Mouse (Mus musculus) cerebellum, adult 2 months (tissue): ENCODE measurements around the gene Rnf152.

Source experiments
- CTCF ChIP-seq: fragments of 200-500 bp; IDR thresholded peaks from 2 replicates; pipeline ENCODE4 v1.5.1; 2011; ENCODE audit warnings: low read depth, mild to moderate bottlenecking, control low read depth, low read length, moderate library complexity, borderline replicate concordance; ENCODE audit not compliant: insufficient read depth
- POLR2A ChIP-seq: fragments of 200-500 bp; IDR thresholded peaks from 2 replicates; pipeline ENCODE4 v1.6.1; 2011; ENCODE audit warnings: low read length, control low read depth, borderline replicate concordance; ENCODE audit not compliant: insufficient read depth

DNA sequence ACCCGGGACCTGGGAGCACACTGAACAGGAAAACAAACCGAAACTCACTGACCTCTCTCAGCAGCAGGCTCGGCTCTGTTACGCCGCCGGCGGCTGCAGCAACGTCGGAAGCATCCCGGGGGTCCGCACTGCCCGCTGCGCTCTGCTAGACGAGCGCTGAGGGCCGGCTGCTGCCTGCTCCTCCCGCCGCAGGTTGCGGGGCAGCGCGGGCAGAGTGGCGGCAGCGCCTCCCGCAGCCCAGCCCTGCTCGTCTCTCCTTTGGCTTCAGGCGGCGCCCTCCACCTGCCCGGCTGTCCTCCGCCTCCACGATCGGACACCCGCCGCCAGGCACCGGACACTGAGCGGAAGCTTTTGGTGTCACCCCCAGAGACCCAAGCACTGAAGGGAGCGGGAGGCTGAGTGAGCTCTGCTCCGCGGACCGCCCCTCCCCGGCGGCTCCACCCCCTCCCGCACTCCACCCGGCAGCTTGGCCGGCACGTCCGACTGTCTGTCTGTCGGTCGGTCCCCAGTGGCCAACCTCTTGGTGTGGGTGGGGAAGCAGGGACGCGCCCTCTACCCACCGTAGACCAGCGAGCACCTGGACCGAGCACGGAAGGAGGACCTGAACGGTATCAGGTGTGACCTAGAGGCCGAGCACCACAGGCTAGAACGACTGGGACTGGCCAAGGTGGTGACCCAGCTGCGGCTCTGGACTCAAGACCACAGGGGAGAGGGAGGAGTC is at the start of gene Rnf152:
- no peak; the same call in 1 of the 2 replicates for TF ChIP-seq CTCF
- peak; percentile 41 for TF ChIP-seq POLR2A
